Mouse (Mus musculus): ENCODE measurements around the gene Zfp385b.

Zfp385b gene

DNA sequence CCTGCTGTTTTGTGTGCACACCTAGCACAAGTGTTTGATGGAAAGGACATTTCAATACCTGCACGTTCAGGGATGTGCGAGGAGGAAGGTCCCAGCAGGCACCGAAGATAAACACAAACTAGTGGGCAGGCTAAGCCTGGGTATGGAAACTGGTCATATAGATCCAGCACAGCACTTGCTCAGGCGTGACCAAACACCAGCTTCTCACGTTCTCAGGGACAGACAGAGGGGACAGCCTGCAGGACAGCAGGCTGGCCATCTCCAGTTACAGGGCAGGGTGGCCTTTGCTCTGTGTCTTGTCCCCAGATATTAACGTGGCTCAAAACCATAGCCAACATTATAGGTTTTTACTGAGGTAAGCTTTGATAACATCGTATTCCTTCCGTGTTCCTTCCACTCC, 128.3 kb downstream of the Zfp385b start:
- no peak for DNase-seq

DNA sequence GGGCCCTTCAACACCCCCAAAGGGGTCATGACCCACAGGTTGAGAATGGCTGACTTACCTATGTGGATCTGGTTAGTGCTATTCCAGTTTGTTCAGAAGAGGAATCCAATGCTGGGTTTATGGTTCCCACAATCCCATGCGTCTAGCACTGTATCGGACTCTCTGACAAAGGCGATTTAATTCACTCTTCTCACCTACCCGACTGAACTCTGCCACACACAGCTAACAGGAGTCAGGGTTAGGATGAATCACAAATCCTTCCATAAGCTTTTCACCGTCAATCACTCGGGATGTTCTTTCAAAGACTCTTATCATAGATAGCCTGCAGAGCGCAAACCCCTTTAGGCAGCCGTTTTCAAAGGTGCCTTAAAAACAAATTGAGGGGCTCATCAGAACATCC, 129.1 kb downstream of the Zfp385b start:
- no peak for DNase-seq

DNA sequence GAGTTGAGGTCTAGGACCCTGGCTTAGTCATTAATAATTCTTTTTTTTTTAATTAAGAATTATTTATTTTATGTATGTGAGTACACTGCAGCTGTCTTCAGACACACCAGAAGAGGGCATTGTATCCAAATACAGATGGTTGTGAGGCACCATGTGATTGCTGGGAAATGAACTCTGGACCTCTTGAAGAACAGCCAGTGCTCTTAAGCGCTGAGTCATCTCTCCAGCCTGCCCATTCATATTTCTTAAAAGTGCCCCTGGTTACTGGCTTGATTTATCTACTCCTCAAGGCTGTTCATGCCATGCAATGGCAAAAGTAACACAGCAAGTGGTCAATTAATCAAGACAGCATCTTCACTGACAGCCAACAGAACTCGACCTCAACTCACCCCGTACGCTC, 130.8 kb downstream of the Zfp385b start:
- DNase-seq = no peak

DNA sequence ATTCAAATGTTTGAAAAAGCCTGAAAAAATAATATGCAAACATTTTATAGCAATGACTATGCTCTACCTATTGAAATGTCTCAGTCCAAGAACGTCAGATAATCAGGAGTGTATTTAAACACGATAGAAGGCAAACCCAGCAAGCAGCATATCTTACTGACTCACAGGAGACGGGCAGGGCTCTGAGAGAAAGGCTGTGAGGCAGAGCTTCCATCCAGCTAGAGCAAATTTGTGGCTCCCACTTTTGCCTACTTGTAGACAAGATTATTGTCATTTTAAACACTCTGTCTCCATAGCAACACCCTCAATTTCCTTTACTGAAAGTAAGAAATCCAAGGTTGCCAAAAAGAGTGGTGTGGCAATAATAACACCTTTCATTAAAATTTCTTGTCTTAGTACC, 135.4 kb downstream of the Zfp385b start:
- DNase-seq = no peak

DNA sequence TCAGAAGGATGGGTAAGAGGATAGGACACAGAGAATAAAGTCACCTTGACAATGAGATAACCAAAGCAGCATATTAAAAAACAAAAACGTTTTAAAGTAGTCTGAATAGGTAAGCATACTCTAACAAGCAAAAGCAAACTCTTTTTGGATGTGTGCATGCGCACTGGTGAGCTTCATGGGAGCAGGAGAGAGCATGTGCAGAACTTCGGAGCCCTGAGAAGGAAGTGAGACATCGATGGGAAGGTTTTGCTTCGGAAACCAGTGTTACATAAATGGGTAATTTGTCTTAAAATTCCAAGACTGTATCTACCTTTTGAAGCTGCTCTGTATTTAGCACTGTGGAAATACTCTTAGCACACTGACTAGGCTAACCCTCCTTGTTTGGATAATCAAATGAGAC, 137.2 kb downstream of the Zfp385b start:
- DNase-seq = no peak

DNA sequence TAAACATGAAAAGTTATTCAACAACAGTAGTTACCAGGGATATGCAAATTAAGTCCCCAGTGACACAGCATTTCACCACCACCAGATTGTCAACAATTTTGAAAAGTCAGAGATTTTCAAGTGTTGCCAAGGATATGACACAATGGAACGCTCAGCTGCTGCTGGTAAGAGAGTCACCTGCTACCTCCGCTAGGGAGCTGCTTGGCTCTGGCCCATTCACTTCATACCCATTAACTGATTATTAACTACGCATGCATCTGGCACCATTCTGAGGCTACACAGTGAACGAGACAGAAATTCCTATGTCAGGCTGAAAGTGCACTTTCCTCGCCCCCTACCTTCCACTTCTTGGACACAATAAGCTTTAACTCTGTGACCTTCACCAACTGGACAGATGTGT, 137.7 kb downstream of the Zfp385b start:
- DNase-seq = peak in 1 of 2 experiments; percentile 47

DNA sequence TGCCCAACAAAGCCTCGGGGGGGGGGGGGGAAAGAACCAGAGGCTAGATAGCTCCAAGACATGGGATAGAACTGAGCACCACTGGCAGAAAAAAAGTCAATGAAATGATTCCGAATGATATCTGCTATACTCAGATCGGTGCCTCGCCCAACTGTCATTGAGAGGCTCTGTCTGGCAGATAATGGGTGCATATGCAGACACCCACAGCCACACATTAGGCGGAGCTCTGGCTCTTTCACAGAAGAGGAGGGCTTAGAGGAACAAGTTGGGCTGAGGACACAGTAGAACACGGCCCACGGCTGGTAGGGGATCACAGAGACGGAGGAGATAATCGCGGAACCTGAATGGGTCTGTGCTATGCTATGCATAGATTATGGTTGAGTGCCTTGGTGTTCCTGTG, 145.7 kb downstream of the Zfp385b start:
- DNase-seq = no peak

DNA sequence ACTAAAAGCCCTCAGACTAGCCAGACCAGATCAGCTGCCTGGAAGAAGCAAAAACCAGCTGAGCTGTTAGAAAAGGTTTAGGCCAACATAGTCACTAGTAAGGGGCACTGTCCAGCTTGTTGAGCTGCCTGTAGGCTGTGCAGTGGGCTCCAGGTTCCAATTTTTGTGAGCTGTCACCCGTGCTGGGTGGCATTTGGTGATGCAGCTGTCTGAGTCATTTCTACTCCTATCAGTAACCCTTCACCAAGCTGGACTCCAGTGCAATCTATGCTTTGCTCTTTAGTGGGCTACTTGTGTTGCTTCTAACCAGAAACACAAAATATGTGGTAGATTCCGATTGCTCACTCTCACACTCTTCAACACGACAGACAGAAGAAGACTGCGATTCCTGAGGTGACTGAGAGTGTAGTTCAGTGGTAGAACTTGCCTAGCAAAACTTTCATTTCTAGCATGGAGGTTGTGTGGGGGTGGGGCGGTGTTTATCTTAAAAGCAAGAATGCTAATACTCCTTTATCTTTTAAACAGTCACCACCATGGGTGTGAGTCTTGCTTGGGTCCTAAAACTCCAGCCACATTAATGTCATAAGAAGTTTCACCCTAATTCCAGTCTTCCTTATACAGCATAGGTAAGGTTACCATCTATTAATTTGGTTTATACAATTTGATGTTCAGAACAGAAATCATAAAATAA, 147.1 kb downstream of the Zfp385b start:
- DNase-seq = no peak

DNA sequence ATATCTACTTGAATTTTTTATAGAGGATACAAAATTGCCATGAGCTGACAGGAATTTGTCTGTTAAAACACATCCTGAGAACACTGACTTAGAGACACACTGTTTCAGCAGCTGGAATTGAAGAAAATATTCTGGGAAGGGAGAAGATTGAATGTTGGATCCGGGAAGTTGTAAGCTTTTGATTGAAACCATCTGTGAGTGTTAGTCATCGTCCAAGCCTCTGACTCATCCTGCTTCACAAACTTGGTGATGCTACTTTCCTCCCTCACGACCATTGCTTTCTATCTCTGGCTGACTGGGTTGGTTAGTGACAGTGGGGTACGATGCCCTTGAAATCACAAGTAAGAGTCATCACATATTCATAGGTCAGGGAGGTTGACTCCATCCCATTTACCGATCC, 157.3 kb downstream of the Zfp385b start:
- DNase-seq = no peak

DNA sequence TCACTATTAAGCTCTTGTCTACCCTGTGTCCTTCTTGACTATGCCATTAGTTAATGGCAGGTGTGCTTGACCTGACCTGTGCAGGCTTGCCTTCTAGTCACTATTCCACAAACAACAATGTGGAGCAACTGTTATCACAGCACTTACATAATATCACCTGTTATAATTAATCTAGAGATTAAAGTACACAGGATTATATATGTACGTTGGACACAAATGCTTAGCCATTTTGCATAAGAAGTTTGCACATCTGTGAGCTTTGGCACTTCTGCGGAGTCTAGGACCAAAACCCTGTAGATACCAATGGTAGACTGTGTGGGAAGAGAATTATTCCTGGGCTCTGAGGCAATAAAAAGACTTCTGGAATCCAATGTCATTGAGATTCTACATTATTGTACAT, 165.8 kb downstream of the Zfp385b start:
- no peak for DNase-seq

DNA sequence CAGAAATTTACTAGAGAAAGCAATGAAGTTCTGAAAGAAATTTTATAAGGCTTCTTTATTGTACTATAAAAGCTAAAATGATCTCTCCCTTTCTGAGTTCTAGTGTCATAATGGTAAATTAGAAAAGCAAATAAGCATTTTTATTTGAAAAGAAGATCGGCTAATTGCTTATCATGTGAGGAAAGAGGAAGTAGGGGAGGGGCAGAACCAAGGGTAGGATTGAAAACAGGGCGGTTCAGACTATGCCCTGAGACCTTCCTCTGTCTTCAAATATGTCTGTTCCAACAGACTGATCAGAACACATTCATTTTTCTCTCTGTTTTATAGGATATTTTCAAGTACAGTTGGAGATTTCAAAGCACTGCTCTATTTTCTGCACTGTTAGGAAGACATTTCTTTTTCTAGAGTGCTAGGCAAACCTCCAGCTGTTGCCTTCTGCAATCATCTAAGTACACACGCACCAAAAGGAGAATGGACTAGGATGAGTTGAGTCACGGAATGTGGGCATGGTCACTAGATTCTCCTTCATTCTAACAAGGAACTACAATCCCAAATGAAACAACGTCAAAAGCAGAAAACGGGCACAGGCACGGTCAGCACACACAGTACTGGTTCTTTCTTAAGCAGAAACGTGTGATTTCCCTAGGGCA, 177.8 kb downstream of the Zfp385b start:
- DNase-seq = no peak

DNA sequence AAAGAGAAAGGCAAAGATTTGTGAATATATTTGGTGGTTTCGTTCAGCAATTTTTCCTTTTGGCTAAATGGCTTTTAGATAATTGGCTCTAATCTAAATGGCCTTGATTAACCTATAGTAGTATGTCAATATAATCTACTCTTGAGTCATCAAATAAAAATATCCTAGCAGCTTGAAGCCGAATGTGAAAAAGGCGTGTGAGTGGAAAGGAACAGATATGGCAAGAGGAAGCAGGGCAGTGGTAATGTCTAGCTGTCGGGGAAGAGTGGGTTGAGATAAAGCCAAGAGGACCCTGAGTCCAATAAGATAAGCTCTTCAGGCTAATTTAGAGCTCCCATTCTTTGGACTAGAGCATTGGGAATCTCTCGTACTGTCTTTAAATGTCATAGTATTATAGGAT, 179.4 kb downstream of the Zfp385b start:
- no peak for DNase-seq

DNA sequence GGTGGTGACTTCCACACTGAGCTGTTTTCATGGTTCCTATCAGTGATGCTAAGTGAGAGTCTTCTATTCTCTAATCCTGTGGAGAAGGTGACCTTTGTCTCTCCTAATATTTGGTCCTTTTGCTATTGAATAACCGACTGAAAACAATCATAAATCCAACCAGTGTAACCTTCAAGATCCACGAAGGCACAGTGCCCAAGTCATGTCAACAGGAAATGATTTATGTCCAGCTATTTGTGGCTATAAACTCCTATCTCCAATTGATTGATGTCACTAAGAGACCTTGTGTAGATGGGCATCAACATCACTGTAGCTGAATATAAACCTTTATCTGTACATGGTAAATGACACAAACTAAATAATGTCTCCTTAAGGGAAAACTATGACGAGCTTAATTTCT, 187.8 kb downstream of the Zfp385b start:
- no peak for DNase-seq

DNA sequence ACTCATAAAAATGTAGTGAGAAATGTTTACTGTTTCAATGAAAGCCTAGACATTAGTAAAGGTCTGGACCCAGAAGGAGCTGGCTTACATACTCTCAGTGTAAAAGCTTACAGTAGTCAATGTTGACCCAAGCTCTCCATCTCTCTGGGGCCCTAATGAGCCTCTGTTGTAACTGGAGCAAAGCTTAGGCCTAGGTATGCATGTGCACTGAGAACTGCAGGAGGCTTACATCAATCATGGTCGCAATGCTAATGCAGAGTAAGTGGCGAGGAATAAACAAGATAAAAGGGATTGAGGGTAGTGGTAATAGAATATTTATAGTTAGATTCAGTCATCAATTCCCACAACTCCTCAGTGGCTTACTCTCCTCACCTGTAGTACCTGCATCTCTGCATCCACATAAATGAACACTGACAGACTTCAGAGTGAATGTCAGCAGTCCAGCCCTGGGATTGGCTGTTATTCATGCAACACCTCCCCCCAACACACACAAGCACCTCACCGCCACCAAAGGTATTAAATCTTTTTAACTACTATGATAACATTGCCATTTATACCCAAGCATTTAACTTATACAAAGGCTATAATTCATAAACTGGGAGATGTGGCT, 191.7 kb downstream of the Zfp385b start:
- no peak for DNase-seq

DNA sequence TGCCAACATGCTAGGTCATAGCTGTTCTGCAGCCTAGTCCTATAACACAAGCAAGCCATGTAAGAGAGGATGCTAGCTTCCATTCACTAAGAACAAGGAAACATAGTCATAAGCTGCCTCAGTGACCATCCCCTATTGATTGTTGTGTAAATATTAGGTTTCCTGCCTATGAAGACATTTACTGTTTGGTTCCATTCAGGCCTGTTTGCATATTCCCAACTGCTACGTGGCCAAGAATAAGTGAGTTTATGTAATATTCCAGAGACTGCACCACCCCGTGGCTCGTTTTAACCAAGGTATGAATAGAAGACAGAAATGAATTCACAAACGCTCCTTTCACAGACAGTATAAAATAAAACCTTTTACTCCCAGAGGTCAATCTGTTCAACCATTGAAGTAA, 200.8 kb downstream of the Zfp385b start:
- DNase-seq = no peak

DNA sequence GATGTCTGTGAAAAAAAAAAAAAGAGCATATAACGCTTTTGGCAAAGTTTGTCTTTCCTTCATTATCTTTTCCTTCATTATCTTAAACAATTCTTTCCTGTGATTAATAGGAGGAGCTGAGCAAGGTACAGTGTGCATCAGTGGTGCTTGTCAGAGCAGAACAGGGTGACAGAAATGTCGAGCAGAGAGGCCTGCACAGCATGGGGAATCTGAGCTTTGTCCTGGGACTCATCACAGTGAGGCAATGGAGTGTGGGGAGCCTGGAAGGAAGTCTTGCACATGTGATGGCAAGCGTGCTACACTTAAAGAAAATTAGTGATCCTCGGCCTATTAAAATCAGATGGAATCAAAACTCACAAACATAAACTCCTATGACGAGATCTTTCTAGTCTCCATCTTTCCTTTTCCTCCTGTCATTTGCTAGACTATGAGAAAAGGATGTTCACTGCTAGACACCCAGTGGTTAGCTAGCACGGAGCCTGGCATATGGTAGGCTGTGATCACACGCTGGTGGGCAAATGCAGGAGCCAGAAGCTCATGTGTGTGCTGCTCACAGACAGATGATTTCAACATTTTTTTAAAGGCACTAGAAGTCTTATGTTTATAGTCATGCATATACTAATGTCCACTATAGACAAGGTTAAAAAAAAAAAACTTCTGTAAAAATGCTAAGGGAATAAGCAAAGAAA, 209.0 kb downstream of the Zfp385b start:
- DNase-seq = peak in 1 of 2 experiments; percentile 32

DNA sequence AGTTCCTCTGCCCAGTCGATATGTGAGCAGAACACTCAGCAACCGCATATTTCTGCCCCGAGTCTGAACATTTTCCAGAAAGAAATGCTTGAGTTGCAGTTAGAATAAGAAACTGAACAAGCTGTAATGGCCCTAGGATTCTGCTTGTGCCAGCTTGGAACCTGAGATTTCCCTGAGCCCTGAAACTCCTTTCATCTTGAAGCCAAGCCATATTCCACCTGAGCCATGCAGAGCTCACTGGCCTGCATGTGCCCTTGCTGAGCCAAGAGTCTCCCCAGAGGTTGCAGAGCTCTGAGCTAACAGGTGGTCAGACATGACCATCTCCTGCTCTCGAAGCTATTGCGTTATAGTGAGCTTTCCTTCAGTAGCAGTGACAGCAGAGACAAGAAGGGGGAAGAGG, 210.0 kb downstream of the Zfp385b start:
- DNase-seq = peak in 1 of 2 experiments; percentile 34

DNA sequence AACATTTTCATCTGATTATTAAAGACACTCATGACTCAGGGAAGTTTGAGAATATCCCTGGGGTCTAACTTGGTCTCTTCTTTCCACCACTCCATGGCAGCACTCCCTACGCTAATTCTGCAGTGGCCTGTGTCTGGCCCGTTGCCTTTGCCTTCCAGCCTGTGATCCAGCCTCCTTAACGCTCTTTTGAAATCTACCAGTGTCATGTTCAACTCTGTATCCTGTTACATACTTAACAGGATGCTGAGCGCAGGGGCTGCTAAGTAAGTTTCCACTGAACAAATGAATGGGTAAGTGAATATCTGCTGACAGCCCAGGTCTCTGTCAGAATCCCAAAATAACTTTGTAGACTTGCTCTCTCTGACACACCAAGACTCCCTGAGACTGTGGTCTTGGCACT, 210.8 kb downstream of the Zfp385b start:
- no peak for DNase-seq

DNA sequence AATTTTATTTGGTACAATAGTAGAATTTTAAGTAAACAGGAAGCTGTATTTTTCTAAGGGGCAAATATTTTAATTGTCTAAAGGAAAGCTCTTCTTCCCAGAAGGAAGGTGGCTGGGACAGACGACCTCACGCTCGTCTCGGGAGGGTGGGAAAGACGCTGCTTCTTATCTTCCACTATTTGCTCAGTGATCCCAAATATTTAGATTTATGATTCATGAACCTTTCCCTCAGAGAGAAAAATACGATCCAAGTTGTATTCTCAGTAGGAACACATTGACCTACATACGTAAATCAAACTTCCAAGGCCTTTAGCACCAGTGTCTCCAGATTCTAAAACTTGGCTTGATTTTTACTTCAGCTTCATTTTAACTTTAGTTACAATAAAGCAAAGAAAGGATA, 226.0 kb downstream of the Zfp385b start:
- DNase-seq = no peak

DNA sequence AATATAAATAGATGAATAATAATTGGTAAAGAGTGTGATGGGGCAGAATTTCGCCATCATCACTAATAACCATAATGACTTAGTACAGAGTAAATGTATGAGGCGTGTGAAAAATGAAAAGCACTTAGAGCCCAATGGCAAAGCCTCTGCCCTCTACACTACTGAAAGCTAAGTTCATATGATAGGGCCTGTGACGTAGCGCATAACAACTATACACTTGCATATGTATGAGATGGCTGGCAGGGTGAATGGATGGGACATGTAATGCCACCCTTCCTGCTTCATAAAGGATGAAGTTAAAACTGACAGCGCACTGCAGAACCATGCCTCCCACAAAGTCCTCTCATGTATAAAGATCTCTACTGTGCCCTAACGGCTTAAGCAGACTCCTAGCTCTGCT, 226.9 kb downstream of the Zfp385b start:
- no peak for DNase-seq

DNA sequence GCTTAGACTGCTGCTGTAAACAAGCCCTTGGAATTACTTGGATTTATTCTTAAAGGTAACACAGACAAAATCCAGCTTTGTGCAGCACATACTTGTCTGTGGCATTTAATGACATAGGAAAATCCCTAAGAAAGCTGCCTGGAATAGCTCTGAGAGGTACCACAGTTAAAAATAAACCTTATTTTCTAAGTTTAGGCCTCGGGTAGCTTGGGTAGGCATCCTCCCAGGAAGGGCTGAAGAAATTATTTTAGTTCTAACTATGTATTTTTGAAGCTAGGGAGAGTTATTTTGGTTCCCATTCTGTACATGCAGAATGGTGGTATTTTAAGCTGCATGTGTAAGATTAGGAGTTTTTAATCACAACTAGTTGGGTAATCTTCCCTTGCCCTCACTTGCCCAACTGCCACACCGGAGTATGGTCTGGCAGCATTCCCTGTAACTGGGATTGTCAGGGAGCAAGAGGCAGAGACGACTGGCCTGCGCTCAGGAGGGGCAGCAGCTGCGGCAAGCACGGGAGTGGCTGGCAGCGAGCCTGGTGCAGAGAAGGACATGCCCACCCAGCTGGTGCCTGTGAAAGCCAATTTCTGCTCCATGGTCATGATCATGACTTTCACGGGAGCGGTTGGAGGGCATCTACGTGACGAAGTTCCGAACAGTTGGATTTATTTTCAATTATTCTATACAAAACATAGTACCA, 230.1 kb downstream of the Zfp385b start:
- DNase-seq = peak; percentile 90 to 94

DNA sequence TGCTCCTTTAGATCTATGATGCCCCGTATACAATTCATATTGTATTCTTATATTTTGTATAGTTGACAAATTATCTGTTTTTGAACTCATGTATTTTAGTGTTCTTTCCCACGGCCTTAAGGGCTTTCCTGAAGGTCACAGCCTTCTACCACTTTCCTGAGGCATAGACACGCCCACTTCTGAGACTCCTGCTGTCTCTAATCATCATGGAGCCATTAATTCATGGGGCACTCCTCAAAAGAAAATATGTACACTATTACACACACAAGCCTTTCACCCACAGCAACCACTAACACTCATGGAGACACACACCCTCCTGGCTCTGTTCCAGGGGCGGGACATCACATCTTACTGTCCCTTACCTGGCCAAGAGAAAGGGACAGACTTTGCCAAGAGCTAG, 232.1 kb downstream of the Zfp385b start:
- DNase-seq = no peak

Measured in cerebellum, postnatal 25 days (tissue).